Mouse (Mus musculus): ENCODE measurements around the gene Rap2c.

Gene Rap2c

GRCm38 (mm10) chrX:50972145-50972544, 45.7 kb downstream of the Rap2c start:
- in situ Hi-C loops (cut with MboI, MseI) = no loop called here

- in situ Hi-C loops (cut with MboI, MseI) = loop anchor here in 1 of 2 experiments (5.0 kb wide), 1 partner anchor 823 kb away; no protein-coding TSS in a partner anchor
Observed at GRCm38 (mm10) chrX:50969907-50970306, 47.9 kb downstream of the Rap2c start.

GRCm38 (mm10) chrX:50968157-50968932, 49.5 kb downstream of the Rap2c start:
- in situ Hi-C loops (cut with MboI, MseI) = loop anchor here in 1 of 2 experiments (5.0 kb wide), 1 partner anchor 821 kb away; no protein-coding TSS in a partner anchor

- in situ Hi-C loops (cut with MboI, MseI) = loop anchor here in 1 of 2 experiments (5.0 kb wide), 1 partner anchor 818 kb away; no protein-coding TSS in a partner anchor
Observed at GRCm38 (mm10) chrX:50965157-50965556, 52.7 kb downstream of the Rap2c start.

- in situ Hi-C loops (cut with MboI, MseI) = no loop called here
Observed at GRCm38 (mm10) chrX:50962955-50963354, 54.9 kb downstream of the Rap2c start.
